Mouse (Mus musculus): ENCODE data around the gene Mrps6. TPM values are rescaled to one million over a fixed set of nuclear protein-coding genes. Genes with fewer than 3 reads are reported as not detected.

Mrps6 gene
- polyA plus RNA-seq, 1 experiment from 2014 or later = 72.9 TPM

DNA sequence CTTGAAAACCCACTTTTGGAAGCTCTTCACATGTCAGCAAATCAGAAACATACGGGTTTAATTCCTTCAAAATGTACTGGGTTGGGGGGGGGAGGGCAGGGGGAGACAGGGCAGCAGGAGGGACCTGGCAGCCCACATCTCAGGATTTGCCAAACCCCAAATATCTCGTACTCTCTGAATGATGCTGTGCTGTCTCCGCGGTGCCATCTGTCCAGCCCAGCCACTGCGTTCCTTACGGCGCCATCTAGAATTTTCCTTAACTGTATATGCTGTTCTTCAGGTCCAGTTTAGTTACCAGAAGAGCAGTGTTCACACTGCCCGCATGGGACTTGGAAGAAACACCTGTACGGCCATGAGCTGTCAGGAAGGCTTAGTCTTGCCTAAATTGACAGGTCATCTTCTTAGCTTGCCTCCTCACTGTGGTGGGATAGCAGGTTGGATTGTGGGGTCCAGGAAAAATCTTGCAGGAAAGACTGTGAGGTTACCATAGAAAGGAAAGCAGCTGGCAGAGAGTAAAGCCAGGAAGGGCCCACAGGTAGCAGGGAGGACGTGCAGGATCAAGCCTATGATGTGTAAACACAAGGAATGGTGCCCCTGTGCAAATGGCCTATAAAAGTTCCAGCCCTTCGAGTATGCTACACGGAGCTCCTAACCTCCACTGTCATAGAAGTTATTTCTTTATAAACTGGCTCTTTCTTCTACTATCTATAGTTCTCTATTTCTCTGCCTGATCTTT lies 89.7 kb downstream of the Mrps6 start:
- H3K4me3 ChIP-seq (replicated peaks; ENCODE audit: low read length) = no peak overlapping the region
- H3K9ac ChIP-seq (ENCODE audit: low read length) = no peak overlapping the region
- no peak overlapping the region for H3K4me2 ChIP-seq (ENCODE audit: low read depth, low read length)
- 78% methylated on average over 12 of the region's 12 CpGs for WGBS
- H3K27me3 ChIP-seq (ENCODE audit: control insufficient read depth, insufficient read depth, low read length) = no peaks in the 10 kb centered on the region
- H3K27ac ChIP-seq (ENCODE audit: low read length) = no peak overlapping the region
- no peaks in the 10 kb centered on the region for H3K4me1 ChIP-seq (ENCODE audit: control insufficient read depth, insufficient read depth, low read length)
- no peaks in the 10 kb centered on the region for H3K9me3 ChIP-seq (replicated peaks; ENCODE audit: control insufficient read depth, low read length)
- H3K36me3 ChIP-seq (ENCODE audit: control insufficient read depth, insufficient read depth, low read length) = no peaks in the 10 kb centered on the region
- no peak for ATAC-seq (ENCODE audit: insufficient read depth, low FRiP score)

DNA sequence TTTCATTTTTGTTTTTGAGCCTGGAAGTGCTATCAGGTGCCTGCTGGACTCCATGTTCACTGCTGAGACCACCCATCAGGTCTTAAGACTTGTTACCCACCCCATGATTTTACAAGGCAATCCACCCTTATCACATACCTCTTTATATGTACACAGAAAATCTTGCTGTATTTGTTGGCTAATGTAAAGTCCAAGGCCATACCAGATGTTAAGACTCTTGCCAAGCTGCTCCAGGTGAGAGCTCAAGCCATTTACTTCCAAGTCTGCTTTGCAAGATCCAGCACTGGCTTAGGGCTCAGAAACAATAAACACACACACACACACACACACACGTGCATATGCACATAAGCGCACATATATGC lies 90.3 kb downstream of the Mrps6 start:
- Histone ChIP-seq H3K9me3 (replicated peaks; ENCODE audit: control insufficient read depth, low read length) (no peaks in the 10 kb centered on the region), H3K4me2 (ENCODE audit: low read depth, low read length) (no peak overlapping the region), H3K36me3 (ENCODE audit: control insufficient read depth, insufficient read depth, low read length) (no peaks in the 10 kb centered on the region), H3K4me3 (replicated peaks; ENCODE audit: low read length) (no peak overlapping the region), H3K27me3 (ENCODE audit: control insufficient read depth, insufficient read depth, low read length) (no peaks in the 10 kb centered on the region), H3K9ac (ENCODE audit: low read length) (no peak overlapping the region), H3K27ac (ENCODE audit: low read length) (no peak overlapping the region), H3K4me1 (ENCODE audit: control insufficient read depth, insufficient read depth, low read length) (no peaks in the 10 kb centered on the region)
- WGBS = 78% methylated on average over 2 of the region's 2 CpGs
- no peak for ATAC-seq (ENCODE audit: insufficient read depth, low FRiP score)

DNA sequence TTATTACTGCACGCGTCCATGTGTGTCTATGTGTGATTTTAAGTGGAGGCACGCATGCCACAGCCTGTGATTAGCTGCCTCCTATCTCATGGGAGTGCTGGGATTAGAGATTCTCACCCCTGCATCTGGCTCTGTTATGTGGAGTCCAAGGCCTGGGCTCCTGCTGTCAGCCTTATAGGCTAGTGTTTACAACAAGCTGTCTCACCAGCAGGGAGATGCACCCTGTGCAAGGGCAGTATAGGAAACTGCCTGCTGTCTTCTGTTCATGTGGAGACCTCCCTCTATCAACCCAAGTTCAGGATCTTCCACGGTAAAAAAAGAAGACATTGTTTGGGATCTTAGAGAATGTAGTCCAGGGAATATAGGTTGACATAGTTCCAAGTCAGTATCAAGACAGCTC lies 92.9 kb downstream of the Mrps6 start:
- Histone ChIP-seq H3K4me1 (ENCODE audit: control insufficient read depth, insufficient read depth, low read length) (no peaks in the 10 kb centered on the region), H3K36me3 (ENCODE audit: control insufficient read depth, insufficient read depth, low read length) (no peaks in the 10 kb centered on the region), H3K27me3 (ENCODE audit: control insufficient read depth, insufficient read depth, low read length) (no peaks in the 10 kb centered on the region), H3K4me2 (ENCODE audit: low read depth, low read length) (no peak overlapping the region), H3K4me3 (replicated peaks; ENCODE audit: low read length) (no peak overlapping the region), H3K9me3 (replicated peaks; ENCODE audit: control insufficient read depth, low read length) (no peaks in the 10 kb centered on the region), H3K9ac (ENCODE audit: low read length) (no peak overlapping the region), H3K27ac (ENCODE audit: low read length) (no peak overlapping the region)
- 71% methylated on average over 4 of the region's 4 CpGs for WGBS
- ATAC-seq (ENCODE audit: insufficient read depth, low FRiP score) = no peak

DNA sequence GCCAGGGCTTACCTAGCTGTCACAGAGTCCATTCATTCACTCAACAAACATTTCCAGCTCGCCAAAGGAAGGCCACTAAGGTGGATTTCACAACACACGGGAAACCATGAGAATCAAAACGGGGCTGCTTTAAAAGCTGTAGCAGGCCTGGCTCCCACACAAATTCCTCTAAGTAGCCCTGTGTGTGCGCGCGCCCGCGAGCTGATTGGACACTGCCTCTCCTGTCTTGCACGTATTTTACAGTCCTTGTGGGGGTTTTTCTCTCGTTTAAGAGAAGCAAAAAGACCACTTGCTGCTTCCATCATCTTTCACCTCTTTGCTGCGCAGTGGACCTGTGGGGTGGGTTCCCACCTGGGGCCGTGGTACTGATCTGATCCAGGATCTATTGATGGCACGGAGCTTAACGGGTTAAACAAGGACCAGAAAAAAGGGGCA lies 100.0 kb downstream of the Mrps6 start:
- peak overlapping the region; percentile 14; the same call in 1 of the 2 replicates for H3K27ac ChIP-seq (ENCODE audit: low read length)
- H3K9me3 ChIP-seq (replicated peaks; ENCODE audit: control insufficient read depth, low read length) = no peaks in the 10 kb centered on the region
- H3K4me1 ChIP-seq (ENCODE audit: control insufficient read depth, insufficient read depth, low read length) = peaks cover 14% of the 10 kb centered on the region
- peak; percentile 59 for ATAC-seq (ENCODE audit: insufficient read depth, low FRiP score)
- peak overlapping the region; percentile 92 for H3K4me2 ChIP-seq (ENCODE audit: low read depth, low read length)
- H3K4me3 ChIP-seq (replicated peaks; ENCODE audit: low read length) = peak overlapping the region; percentile 52
- no peaks in the 10 kb centered on the region for H3K36me3 ChIP-seq (ENCODE audit: control insufficient read depth, insufficient read depth, low read length)
- no peaks in the 10 kb centered on the region for H3K27me3 ChIP-seq (ENCODE audit: control insufficient read depth, insufficient read depth, low read length)
- WGBS = 3% methylated on average over 14 of the region's 14 CpGs
- H3K9ac ChIP-seq (ENCODE audit: low read length) = peak overlapping the region; percentile 72

DNA sequence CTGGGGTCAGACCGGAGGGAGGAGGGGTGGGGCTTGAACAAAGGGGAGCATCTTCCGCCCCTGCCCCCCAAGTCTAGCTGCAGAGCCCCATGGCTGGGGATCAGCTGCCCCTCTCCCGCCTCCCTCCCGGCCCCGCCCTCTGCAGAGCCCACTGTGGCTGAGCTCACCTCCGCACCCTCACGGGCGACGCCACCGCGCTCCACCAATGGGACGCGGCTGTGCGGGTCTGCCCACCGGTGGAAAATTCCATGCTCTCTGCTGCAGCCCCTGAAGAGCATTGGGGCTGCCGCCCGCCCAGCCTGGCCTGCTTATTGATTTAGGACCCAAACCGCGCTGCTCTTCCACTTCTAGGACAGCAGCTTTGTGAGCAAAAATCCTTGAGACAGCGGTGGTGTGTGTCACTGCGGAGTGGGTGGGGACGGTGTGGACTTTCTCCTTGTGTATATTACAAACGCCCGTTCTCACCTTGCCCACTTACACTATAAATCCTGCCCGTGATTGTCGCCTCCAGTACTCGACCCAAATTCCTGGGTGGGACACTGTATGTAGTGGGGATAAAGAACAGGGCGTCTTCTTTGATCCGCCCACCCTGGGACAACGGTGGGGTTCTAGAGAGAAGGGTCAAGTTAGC lies 100.5 kb downstream of the Mrps6 start:
- Histone ChIP-seq H3K4me2 (ENCODE audit: low read depth, low read length) (peak overlapping the region; percentile 92), H3K4me1 (ENCODE audit: control insufficient read depth, insufficient read depth, low read length) (peaks cover 14% of the 10 kb centered on the region), H3K9ac (ENCODE audit: low read length) (peak overlapping the region; percentile 72), H3K27ac (ENCODE audit: low read length) (peak overlapping the region; percentile 50), H3K27me3 (ENCODE audit: control insufficient read depth, insufficient read depth, low read length) (no peaks in the 10 kb centered on the region), H3K36me3 (ENCODE audit: control insufficient read depth, insufficient read depth, low read length) (no peaks in the 10 kb centered on the region), H3K9me3 (replicated peaks; ENCODE audit: control insufficient read depth, low read length) (no peaks in the 10 kb centered on the region), H3K4me3 (replicated peaks; ENCODE audit: low read length) (peak overlapping the region; percentile 52)
- peak; percentile 94 for ATAC-seq (ENCODE audit: insufficient read depth, low FRiP score)
- 1% methylated on average over 30 of the region's 30 CpGs for WGBS

DNA sequence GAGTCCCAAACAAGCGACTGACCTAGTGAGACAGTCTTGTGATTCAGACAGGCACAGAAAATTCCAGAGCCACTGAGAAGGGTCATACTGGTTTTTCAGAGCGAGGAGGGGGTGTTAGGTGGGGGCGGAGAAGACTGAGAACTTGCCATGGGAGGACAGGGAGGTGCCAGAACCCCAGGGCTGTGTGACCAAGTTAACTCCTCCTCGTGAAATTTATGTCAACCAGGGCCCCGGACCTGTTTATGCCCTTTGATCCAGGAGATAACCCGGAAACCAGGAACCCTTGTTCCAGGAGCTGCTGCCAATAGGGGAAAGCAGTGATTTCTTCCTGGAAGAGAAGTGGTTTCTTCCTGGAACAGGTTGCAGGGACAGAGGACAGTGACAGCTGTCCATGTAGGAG lies 101.0 kb downstream of the Mrps6 start:
- H3K4me2 ChIP-seq (ENCODE audit: low read depth, low read length) = peak overlapping the region; percentile 92
- H3K27me3 ChIP-seq (ENCODE audit: control insufficient read depth, insufficient read depth, low read length) = no peaks in the 10 kb centered on the region
- peak overlapping the region; percentile 72 for H3K9ac ChIP-seq (ENCODE audit: low read length)
- 20% methylated on average over 6 of the region's 6 CpGs for WGBS
- peak overlapping the region; percentile 52 for H3K4me3 ChIP-seq (replicated peaks; ENCODE audit: low read length)
- peak overlapping the region; percentile 50; the same call in 1 of the 2 replicates for H3K27ac ChIP-seq (ENCODE audit: low read length)
- peaks cover 14% of the 10 kb centered on the region for H3K4me1 ChIP-seq (ENCODE audit: control insufficient read depth, insufficient read depth, low read length)
- H3K9me3 ChIP-seq (replicated peaks; ENCODE audit: control insufficient read depth, low read length) = no peaks in the 10 kb centered on the region
- H3K36me3 ChIP-seq (ENCODE audit: control insufficient read depth, insufficient read depth, low read length) = no peaks in the 10 kb centered on the region
- ATAC-seq (ENCODE audit: insufficient read depth, low FRiP score) = no peak

Other genes with a start within 250 kb of the Mrps6 start
- gene Gm49711, start within 50 bp of the Mrps6 start, polyA plus RNA-seq (2015; fragmentation: Nextera tagmentation; extraction: Ambion mirVana) = not detected in 2 replicates
- gene Slc5a3, start 52 bp downstream of the Mrps6 start, polyA plus RNA-seq (2015; fragmentation: Nextera tagmentation; extraction: Ambion mirVana) = 4.9 and 5.1 TPM in 2 replicates
- gene Kcne2, start 234.1 kb downstream of the Mrps6 start, polyA plus RNA-seq (2015; fragmentation: Nextera tagmentation; extraction: Ambion mirVana) = 5.1 and 6.0 TPM in 2 replicates
- gene Smim11, start 243.0 kb downstream of the Mrps6 start, polyA plus RNA-seq (2015; fragmentation: Nextera tagmentation; extraction: Ambion mirVana) = 120 and 153 TPM in 2 replicates